Mouse (Mus musculus) neural tube, embryonic 13.5 days (tissue): ENCODE measurements around the gene Bbx. TPM values are rescaled to one million over a fixed set of nuclear protein-coding genes. Genes with fewer than 3 reads are reported as not detected.

Source experiments
- ATAC-seq: fragments of 200-750 bp; cut with Nextera tagmentation; 2 replicates; pipeline ENCODE4 v1.8.0; 2017; ENCODE audit warnings: low read depth, mild to moderate bottlenecking, moderate TSS enrichment, moderate library complexity
- H3K27ac ChIP-seq: fragments of 300-500 bp; sonication (generic); replicated peaks from 2 replicates; pipeline ENCODE4 v1.5.1; 2015; ENCODE audit warnings: moderate library complexity, mild to moderate bottlenecking, inconsistent platforms
- H3K27me3 ChIP-seq: fragments of 300-500 bp; sonication (generic); 2 replicates; pipeline ENCODE4 v1.6.1; 2015; ENCODE audit warnings: mild to moderate bottlenecking, inconsistent platforms
- H3K36me3 ChIP-seq: fragments of 300-500 bp; sonication (generic); 2 replicates; pipeline ENCODE4 v1.6.1; 2015; ENCODE audit warnings: mild to moderate bottlenecking, inconsistent platforms
- H3K4me1 ChIP-seq: fragments of 300-500 bp; sonication (generic); replicated peaks from 2 replicates; pipeline ENCODE4 v1.6.1; 2015; ENCODE audit warnings: inconsistent platforms
- H3K4me2 ChIP-seq: fragments of 300-500 bp; sonication (generic); 2 replicates; pipeline ENCODE4 v1.6.1; 2015; ENCODE audit warnings: inconsistent platforms, mild to moderate bottlenecking, moderate library complexity
- H3K4me3 ChIP-seq: fragments of 300-500 bp; sonication (generic); 2 replicates; pipeline ENCODE4 v1.5.1; 2015; ENCODE audit warnings: mild to moderate bottlenecking, inconsistent platforms
- H3K9ac ChIP-seq: fragments of 300-500 bp; sonication (generic); 2 replicates; pipeline ENCODE4 v1.6.1; 2015; ENCODE audit warnings: moderate library complexity, mild to moderate bottlenecking, inconsistent platforms
- H3K9me3 ChIP-seq: fragments of 300-500 bp; sonication (generic); 2 replicates; pipeline ENCODE4 v1.6.1; 2016; ENCODE audit warnings: inconsistent platforms
- WGBS: fragments of 180-500 bp; shearing (Covaris S2); methylation state at CpG from one replicate; pipeline ENCODE4 v1.1.7; 2015; 5-methylcytosine and 5-hydroxymethylcytosine counted together
- polyA plus RNA-seq: library from polyadenylated mRNA; unstranded; fragments of >200 nt; fragmentation: Nextera tagmentation; extraction: Ambion mirVana; gene quantifications from 2 replicates; pipeline ENCODE4 v1.2.1, GENCODE M21; 2015

Bbx gene
- polyA plus RNA-seq, 1 experiment from 2014 or later: 21.2 TPM

DNA sequence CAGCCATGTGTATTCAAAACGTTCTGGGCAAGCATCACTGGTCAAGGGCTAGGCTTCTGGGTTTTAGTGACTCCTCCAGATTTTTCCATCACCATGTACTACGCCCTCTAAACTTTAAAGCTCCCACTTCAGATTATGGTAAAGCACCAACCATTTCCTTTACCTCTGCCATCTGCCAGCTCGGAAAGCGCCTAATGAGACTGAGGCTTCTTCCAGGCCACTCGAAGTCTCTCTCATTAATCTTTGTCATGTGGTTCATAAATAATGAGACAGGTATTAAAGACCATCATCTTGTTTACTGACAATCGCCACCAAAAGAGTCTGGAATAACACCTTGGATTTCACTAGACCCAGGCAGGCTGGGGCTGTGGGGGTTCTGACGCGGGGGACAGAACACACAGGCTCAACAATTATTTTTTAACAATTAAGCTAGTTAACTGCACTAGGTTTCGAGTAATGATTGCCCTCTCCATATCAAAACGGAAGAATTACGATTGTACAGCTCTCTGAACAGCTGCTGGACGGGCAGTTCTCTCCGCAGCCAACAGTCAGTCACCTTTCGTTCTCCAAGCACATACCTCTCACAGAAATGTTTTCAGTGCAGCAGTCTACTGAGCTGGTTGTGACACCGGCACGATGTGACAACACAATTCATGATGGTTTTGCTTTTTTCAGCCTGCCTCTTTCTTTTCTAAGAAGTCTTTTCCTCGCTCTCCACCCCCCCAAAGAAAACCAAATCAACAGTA is 68.6 kb downstream of the Bbx start:
- Histone ChIP-seq H3K36me3 (no peaks in the 10 kb centered on the region), H3K27ac (peak overlapping the region; percentile 86), H3K4me2 (peak overlapping the region; percentile 58), H3K9ac (peak overlapping the region; percentile 63), H3K4me3 (peak overlapping the region; percentile 37), H3K9me3 (no peaks in the 10 kb centered on the region), H3K27me3 (no peaks in the 10 kb centered on the region), H3K4me1 (peaks cover 18% of the 10 kb centered on the region)
- 39% methylated on average over 17 of the region's 17 CpGs for WGBS
- peak; percentile 70; the same call in 1 of the 2 replicates for ATAC-seq

DNA sequence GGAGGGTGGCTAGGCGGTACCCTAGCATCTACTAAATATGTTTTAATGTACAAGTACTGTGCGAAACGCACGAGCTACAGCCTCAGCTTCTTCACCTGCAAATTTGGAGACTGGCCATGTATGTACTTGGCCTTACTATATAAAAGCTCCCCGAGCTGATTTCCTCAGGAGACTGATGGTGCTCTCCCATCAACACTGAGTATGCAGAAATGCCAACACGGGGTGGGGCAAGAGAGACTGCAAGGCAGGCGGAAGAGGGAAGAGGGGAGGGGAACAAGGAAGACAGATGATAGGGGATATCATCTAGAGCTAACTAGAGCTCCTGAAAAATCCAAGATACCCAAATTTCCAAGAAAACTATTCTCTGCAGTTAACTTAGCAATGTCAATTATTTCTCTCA is 71.6 kb downstream of the Bbx start:
- no peaks in the 10 kb centered on the region for H3K9me3 ChIP-seq
- WGBS: 83% methylated on average over 7 of the region's 7 CpGs
- ATAC-seq: no peak

DNA sequence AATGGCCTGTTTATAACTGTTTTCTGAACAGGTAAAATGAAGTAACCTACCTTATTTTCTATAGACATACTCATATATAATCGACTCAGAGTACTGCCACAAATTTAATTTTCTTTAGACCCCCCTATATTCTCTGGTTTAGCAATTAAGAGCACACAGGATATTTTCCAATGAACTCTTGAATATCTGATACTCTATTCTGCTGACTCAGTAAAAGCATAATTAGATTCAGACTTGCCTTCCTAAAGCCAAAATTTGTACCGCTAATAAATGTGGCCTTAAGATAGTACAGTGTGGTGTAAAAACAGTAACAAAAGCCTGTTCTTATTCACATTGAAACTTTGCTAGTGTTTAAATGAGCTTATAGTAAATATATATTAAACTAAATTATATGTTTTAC is 102.5 kb downstream of the Bbx start:
- H3K4me1 ChIP-seq: no peaks in the 10 kb centered on the region
- no peak overlapping the region for H3K4me3 ChIP-seq
- H3K9ac ChIP-seq: no peak overlapping the region
- no peak for ATAC-seq
- no peak overlapping the region for H3K4me2 ChIP-seq
- H3K36me3 ChIP-seq: no peaks in the 10 kb centered on the region
- no peaks in the 10 kb centered on the region for H3K27me3 ChIP-seq
- no peak overlapping the region for H3K27ac ChIP-seq
- 93% methylated on average over 2 of the region's 2 CpGs for WGBS
- H3K9me3 ChIP-seq: no peaks in the 10 kb centered on the region

More for the DNA sequence above, 71.6 kb downstream of the Bbx start:
- H3K4me2 ChIP-seq: no peak overlapping the region
- peaks cover 18% of the 10 kb centered on the region for H3K4me1 ChIP-seq
- H3K9ac ChIP-seq: no peak overlapping the region
- no peak overlapping the region for H3K27ac ChIP-seq
- no peak overlapping the region for H3K4me3 ChIP-seq
- no peaks in the 10 kb centered on the region for H3K36me3 ChIP-seq
- no peaks in the 10 kb centered on the region for H3K27me3 ChIP-seq

DNA sequence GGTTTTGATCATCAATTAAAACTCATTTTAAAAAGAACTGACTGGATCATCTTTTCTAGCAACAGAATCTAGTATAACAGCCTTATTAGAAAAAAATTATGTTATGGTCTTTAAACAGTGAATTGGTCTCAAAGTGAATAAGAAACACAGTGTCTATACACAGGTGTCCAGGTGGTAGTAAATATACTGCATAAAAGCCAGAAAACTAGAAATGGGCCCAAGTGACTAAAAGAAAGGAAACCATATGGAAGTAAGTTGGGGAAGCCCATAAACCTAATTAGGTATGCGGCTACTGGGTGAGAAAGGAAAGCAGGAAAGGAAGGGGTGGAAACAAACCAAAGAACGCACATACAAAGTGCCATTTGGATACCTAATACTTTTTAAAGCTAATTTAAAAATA is 107.4 kb downstream of the Bbx start:
- H3K9ac ChIP-seq: no peak overlapping the region
- H3K4me1 ChIP-seq: no peaks in the 10 kb centered on the region
- 93% methylated on average over 2 of the region's 2 CpGs for WGBS
- no peaks in the 10 kb centered on the region for H3K9me3 ChIP-seq
- H3K4me2 ChIP-seq: no peak overlapping the region
- no peaks in the 10 kb centered on the region for H3K27me3 ChIP-seq
- no peak for ATAC-seq
- H3K27ac ChIP-seq: no peak overlapping the region
- H3K36me3 ChIP-seq: no peaks in the 10 kb centered on the region
- H3K4me3 ChIP-seq: no peak overlapping the region

DNA sequence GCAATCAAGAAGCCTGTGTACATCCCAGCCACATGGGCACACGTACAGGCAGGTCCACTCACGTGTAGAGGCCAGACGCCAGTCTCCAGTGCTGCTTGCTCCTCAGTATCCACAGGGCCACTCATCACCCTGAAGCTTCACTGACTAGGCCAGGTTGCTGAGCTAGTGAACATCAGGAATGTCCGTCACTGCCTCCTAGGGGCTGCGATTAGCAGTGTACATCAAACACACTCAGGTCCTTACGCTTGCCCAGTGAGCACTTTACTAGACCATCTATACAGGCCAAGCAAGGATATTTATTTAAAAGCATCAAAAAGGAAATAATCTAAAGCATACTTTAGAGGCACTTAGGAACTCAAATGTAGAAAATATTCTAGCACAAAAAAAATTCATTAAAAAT is 107.9 kb downstream of the Bbx start:
- no peaks in the 10 kb centered on the region for H3K36me3 ChIP-seq
- no peaks in the 10 kb centered on the region for H3K4me1 ChIP-seq
- H3K4me3 ChIP-seq: no peak overlapping the region
- no peak overlapping the region for H3K27ac ChIP-seq
- H3K9me3 ChIP-seq: no peaks in the 10 kb centered on the region
- ATAC-seq: no peak
- WGBS: 88% methylated on average over 6 of the region's 6 CpGs
- H3K9ac ChIP-seq: no peak overlapping the region
- H3K4me2 ChIP-seq: no peak overlapping the region
- no peaks in the 10 kb centered on the region for H3K27me3 ChIP-seq

DNA sequence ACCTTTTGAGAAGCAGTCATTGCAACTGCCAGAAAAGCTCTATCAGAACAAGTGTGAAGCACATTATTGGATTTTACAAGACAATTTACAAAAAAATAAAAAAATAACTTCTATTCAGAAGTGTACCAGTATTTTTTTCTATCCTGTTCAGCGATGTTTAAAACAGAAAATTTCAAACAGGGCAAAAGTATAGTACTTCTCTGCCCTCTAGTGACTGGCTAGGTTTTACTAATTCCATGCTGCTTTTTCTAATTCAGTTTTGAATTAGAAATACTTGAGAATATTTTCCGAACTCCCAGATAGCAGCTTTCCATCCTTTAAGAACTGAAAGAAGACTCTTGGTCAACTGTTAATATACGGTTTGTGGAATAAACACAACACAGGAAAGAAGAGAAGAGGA is 110.8 kb downstream of the Bbx start:
- ATAC-seq: no peak
- Histone ChIP-seq H3K36me3 (no peaks in the 10 kb centered on the region), H3K4me1 (no peaks in the 10 kb centered on the region), H3K27me3 (no peaks in the 10 kb centered on the region), H3K27ac (no peak overlapping the region), H3K4me2 (no peak overlapping the region), H3K4me3 (no peak overlapping the region), H3K9me3 (no peaks in the 10 kb centered on the region), H3K9ac (no peak overlapping the region)
- WGBS: 91% methylated on average over 3 of the region's 3 CpGs

DNA sequence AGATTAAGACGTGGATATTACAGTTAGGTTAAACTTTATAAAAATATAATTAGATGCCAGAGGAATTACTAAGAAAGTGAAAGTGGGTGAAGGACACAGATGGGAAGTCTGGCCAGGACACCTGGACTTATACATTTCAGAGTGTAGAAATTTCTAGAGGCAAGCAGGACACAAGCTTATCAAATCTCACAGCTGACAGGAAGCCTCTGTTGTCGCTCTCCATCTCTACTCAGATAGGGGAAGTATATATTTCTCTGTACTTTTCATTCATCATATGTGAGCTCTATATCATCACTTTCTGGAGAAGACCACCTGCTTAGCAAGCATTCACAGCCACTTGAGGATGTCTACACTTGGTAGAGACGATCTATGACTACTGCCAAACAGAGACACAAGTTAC is 113.9 kb downstream of the Bbx start:
- no peaks in the 10 kb centered on the region for H3K27me3 ChIP-seq
- no peak overlapping the region for H3K27ac ChIP-seq
- H3K4me2 ChIP-seq: no peak overlapping the region
- H3K4me1 ChIP-seq: 0 out of 2 replicates have a peak, but pooled peaks cover 3% of the 10 kb centered on the region
- H3K9me3 ChIP-seq: no peaks in the 10 kb centered on the region
- 91% methylated on average over 3 of the region's 3 CpGs for WGBS
- no peak overlapping the region for H3K4me3 ChIP-seq
- H3K36me3 ChIP-seq: no peaks in the 10 kb centered on the region
- H3K9ac ChIP-seq: no peak overlapping the region
- no peak for ATAC-seq

DNA sequence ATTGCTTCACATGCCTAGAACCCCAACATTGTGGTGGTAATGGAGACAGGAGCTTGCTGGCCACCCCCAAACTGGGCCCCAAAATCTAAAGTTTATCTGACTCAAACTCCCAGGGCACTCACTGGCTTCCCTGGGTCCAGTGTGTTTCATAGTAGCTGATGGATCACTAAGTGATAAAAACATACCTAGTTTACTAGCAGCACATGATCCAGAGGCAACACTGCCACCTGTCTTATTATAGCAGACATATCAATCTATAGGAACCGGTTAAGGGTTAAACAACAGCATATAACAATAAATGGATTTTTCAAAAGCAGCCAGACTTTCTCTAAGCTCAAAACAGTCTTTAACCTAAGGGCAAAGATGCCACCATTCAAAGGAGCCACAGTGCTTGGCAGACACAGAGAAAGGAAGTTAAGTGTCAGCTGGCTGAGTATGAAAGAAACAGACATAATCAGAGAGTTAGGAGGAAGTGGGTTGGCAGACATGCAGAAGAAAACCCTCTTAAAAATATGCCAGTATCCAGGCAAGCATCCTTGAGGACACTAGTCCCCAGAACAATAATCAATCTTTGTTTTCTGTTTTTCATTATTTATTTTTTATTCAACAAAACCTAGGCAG is 116.7 kb downstream of the Bbx start:
- no peaks in the 10 kb centered on the region for H3K36me3 ChIP-seq
- no peak for ATAC-seq
- WGBS: 77% methylated on average over 1 of the region's 1 CpGs

DNA sequence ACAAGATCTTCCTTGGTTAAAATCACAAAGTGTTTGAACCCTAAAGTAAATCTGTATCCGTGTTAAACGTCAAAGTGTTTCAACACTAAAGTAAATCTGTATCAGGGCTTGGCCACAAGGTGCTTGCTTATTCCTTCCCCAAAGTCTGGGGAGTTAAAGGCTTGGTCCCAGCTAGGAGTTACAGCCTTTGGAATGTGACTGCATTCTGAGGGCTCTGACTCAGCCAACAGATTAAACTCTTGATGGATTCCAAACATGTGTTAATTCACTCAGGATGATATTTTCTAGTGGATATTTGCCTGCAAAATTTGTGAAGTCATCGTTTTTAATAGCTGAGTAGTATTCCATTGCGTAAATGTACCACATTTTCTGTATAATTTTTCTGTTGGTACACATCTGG is 120.6 kb downstream of the Bbx start:
- no peaks in the 10 kb centered on the region for H3K27me3 ChIP-seq
- no peak for ATAC-seq
- 0 out of 2 replicates have a peak, but pooled peaks cover 3% of the 10 kb centered on the region for H3K4me1 ChIP-seq
- no peak overlapping the region for H3K4me3 ChIP-seq
- no peaks in the 10 kb centered on the region for H3K36me3 ChIP-seq
- WGBS: 90% methylated on average over 4 of the region's 4 CpGs
- no peak overlapping the region for H3K27ac ChIP-seq
- H3K9ac ChIP-seq: no peak overlapping the region
- no peak overlapping the region for H3K4me2 ChIP-seq
- no peaks in the 10 kb centered on the region for H3K9me3 ChIP-seq

More for the DNA sequence above, 116.7 kb downstream of the Bbx start:
- H3K27ac ChIP-seq: no peak overlapping the region
- no peaks in the 10 kb centered on the region for H3K9me3 ChIP-seq
- no peak overlapping the region for H3K9ac ChIP-seq
- no peak overlapping the region for H3K4me3 ChIP-seq
- H3K27me3 ChIP-seq: no peaks in the 10 kb centered on the region
- H3K4me1 ChIP-seq: 0 out of 2 replicates have a peak, but pooled peaks cover 3% of the 10 kb centered on the region
- no peak overlapping the region for H3K4me2 ChIP-seq

DNA sequence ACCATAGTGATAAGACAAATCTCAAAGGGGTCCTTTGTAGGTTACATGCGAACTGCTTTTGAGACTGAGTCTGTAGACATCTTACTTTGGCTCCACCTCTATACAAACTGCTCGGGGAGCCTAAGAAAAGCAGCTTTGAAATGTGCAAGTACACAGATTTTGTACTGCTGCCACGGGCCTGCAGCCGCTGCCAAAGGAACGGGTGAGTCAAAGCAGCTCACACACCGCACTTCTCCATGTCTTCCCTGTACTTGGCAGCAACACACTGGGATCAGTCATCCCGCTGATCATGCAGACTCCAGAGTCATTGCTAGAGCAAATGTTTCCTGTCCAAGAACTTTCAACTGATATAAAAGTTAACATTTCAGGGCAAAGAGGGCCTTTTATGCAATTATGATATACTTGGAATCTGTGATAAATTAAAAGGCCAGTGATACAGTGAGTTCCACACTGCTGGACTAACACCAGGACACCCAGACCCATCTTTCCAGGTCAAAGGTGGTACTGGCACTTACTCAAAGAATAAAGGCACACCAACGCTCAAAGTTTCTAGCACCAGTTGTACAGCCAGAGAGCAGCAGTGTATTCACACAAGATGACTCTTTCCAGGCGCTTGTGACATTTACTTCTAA is 122.7 kb downstream of the Bbx start:
- H3K27me3 ChIP-seq: no peaks in the 10 kb centered on the region
- no peak overlapping the region for H3K9ac ChIP-seq
- no peak overlapping the region for H3K4me2 ChIP-seq
- no peaks in the 10 kb centered on the region for H3K9me3 ChIP-seq
- peak; percentile 67 for ATAC-seq
- WGBS: 76% methylated on average over 9 of the region's 9 CpGs
- H3K4me1 ChIP-seq: no peaks in the 10 kb centered on the region
- no peak overlapping the region for H3K27ac ChIP-seq
- H3K4me3 ChIP-seq: no peak overlapping the region
- H3K36me3 ChIP-seq: no peaks in the 10 kb centered on the region

DNA sequence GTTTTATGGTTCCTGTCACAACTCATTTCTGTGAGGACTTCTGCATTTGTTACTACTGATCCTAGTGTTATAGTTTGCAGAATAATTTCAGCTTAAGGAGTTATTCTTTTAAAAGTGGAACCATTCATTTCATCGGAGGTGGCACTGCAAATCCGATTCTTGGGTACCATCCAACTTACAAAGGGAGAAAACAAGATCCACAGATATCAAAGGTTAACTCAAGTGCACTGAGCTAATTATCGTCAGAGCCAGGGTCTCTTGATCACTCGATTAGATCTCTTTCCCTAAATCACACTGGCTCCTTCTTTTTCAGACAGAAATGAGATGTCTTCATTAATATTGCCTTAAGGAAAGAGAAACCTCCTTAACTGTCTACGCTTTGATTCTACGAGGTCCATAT is 123.9 kb downstream of the Bbx start:
- Histone ChIP-seq H3K36me3 (no peaks in the 10 kb centered on the region), H3K27ac (no peak overlapping the region), H3K4me2 (no peak overlapping the region), H3K27me3 (no peaks in the 10 kb centered on the region), H3K9me3 (no peaks in the 10 kb centered on the region), H3K9ac (no peak overlapping the region), H3K4me1 (no peaks in the 10 kb centered on the region), H3K4me3 (no peak overlapping the region)
- 88% methylated on average over 6 of the region's 6 CpGs for WGBS
- ATAC-seq: no peak

DNA sequence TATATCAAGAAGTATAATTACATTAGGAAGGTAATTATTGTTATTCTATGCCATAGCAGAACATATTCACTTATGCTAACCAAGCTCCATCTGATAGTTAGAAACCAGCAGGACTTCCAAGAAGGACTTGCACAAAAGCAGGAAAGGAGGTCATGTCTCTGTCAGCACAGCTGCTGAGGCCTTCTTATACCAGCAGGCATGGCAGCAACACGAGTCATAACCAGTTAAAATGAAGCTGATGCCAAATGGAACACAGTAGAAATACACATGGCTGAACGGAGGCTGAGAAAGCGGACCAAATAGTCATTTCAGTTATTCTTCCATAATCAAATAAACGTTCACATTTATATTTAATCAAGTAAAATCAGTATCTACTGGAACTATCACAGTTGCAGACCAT is 125.0 kb downstream of the Bbx start:
- Histone ChIP-seq H3K36me3 (no peaks in the 10 kb centered on the region), H3K27me3 (no peaks in the 10 kb centered on the region), H3K4me3 (no peak overlapping the region), H3K9me3 (no peaks in the 10 kb centered on the region), H3K4me2 (no peak overlapping the region), H3K27ac (no peak overlapping the region), H3K9ac (no peak overlapping the region), H3K4me1 (no peaks in the 10 kb centered on the region)
- no peak for ATAC-seq
- WGBS: 87% methylated on average over 4 of the region's 4 CpGs
